Mouse (Mus musculus) layer of hippocampus, adult 11-12 months (tissue): ENCODE data around the gene Olfr1361.

ENCODE experiments used
- DNase-seq: peaks from one replicate; pipeline ENCODE4 v3.0.0; 2022; ENCODE audit warnings: low spot score

Gene Olfr1361

GRCm38 (mm10) chr13:21663286-21663685 is at the start of gene Olfr1361:
Gene Olfr1361 (minus strand): TSS chr13:21663386.
- no peak for DNase-seq

DNA sequence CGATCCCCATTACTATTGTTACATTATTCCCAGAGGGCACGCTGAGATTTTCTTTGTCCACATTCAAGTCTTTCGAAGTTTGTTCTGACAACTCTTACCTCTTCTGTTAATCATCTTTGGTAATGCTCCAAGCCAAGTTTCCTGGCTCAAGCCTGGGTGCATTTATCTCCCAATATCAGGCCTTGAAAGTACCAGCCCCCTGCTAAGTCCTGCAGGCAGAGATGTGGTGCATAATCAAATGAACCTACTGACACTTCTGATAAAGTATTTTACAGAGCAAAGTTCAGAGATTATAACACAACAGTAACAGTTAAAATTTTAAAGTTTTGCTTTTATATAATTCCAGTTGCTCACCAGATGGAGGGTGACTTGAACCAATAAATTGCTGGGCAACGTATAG is 48.5 kb upstream of the Olfr1361 start:
- DNase-seq, result no peak

GRCm38 (mm10) chr13:21710821-21711525 is 47.8 kb upstream of the Olfr1361 start:
- DNase-seq, result peak; percentile 78

DNA sequence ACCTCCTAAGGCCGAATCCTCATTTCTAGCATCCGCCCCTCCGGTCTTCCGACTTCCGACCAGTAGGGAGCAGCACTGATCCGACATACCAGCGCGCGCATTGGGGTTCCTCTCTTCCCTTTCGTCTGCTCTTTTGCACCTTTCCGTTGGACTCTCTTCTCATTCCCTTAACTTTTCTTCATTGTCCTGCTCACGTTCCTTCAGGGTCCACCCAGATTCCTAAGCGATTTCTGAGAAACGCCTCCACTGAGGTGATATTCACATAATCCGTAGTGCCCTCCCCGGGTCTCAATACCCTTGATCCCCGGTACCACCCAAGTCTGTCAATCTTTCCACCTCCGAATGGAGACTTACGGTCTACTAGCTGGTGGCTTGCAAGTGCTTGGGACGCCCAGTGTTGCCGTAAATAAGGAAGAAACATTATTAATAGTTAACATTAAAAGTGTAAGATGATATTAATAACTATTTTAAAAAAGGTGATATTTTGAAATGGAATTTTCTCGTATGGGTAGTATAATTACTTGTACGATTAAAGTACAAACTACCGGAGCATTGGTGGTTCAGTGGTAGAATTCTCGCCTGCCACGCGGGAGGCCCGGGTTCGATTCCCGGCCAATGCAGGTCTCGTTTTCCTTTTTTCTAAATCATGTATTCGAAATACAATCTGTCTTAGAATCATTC is 47.0 kb upstream of the Olfr1361 start:
- peak; percentile 91 for DNase-seq

DNA sequence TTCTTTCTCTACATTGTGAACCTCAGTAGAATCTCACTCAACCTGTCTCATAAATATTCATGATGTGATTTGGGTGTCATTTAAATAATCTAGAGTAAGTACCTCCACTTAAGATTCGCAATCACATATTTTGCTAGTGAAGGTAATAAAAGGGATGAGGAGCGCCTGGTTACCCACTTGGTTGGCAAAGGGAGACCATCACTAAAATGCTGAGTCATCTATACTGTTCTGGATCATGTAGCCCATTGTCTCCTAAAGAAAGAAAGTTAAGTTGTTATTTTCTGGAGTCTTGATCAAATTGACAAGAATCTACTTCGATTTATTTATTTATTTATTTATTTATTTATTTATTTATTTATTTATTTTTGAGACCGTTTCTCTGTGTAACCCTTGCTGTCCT is 43.5 kb upstream of the Olfr1361 start:
- DNase-seq, result no peak

DNA sequence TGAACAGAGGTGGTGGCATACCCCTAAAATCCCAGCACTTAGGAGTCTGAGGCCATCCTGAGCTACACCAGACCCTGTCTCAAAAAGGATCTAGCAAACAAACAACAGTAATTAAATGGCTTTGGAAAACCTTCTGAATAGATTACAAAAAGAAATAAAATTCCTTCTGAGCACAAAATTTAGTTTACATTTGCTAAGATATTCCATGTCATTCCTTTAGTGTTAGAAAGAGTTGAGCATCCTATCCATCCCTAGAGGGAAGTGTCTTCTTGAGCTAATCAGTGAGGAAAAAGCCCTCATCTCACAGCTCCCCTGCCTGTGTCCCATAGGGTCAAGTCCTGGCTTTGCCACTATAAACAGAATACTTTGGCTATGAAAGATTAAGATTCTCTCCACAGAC is 34.6 kb upstream of the Olfr1361 start, which contains the start of gene Olfr1359:
TSS of gene Olfr1359 (plus strand) at position 301 of the 400 bp plus-strand sequence.
- no peak for DNase-seq

- DNase-seq, result no peak
Measured at GRCm38 (mm10) chr13:21677305-21677704, 14.1 kb upstream of the Olfr1361 start, which contains the start of gene Olfr1360. Gene Olfr1360 (minus strand): TSS chr13:21677405.

GRCm38 (mm10) chr13:21642418-21642817 is 20.8 kb downstream of the Olfr1361 start, which contains the start of gene Olfr11:
Gene Olfr11 (minus strand): TSS chr13:21642518.
- DNase-seq, result no peak

GRCm38 (mm10) chr13:21613922-21614321 is 49.3 kb downstream of the Olfr1361 start, which contains the start of gene Olfr1362:
Gene Olfr1362 (minus strand): TSS chr13:21614022.
- no peak for DNase-seq
